Mouse (Mus musculus): ENCODE measurements at regions not wholly inside any gene's neighbourhood (a gene's known extent, or its start where the extent isn't known, plus 50 kb on each side); places are given as distances from the start of the nearest gene placed in this dataset.

- Histone ChIP-seq H3K4me3 (ENCODE audit: low read length) (no peak overlapping the region), H3K27ac (ENCODE audit: low read length) (peak overlapping the region; percentile 50), H3K27me3 (replicated peaks; ENCODE audit: control insufficient read depth, insufficient read depth, low read length) (no peaks in the 10 kb centered on the region), H3K36me3 (ENCODE audit: control insufficient read depth, insufficient read depth, low read length) (no peaks in the 10 kb centered on the region), H3K9ac (ENCODE audit: low read depth, low read length) (no peak overlapping the region), H3K9me3 (ENCODE audit: control insufficient read depth, low read length) (no peaks in the 10 kb centered on the region), H3K4me1 (ENCODE audit: control insufficient read depth, insufficient read depth, low read length) (peaks cover 10% of the 10 kb centered on the region; the same call in 1 of the 2 replicates), H3K4me2 (ENCODE audit: low read depth, low read length) (no peak overlapping the region)
- 26% methylated on average over 8 of the region's 8 CpGs for WGBS
- ATAC-seq, result peak; percentile 79
These were observed 280.6 kb upstream of the Adamts9 start for GRCm38 (mm10) chr6:93223610-93224550.

- Histone ChIP-seq H3K4me2 (ENCODE audit: low read depth, low read length) (no peak overlapping the region), H3K4me3 (ENCODE audit: low read length) (no peak overlapping the region), H3K9me3 (ENCODE audit: control insufficient read depth, low read length) (no peaks in the 10 kb centered on the region), H3K9ac (ENCODE audit: low read depth, low read length) (no peak overlapping the region), H3K4me1 (ENCODE audit: control insufficient read depth, insufficient read depth, low read length) (no peaks in the 10 kb centered on the region; the same call in 1 of the 2 replicates), H3K27ac (ENCODE audit: low read length) (no peak overlapping the region), H3K27me3 (replicated peaks; ENCODE audit: control insufficient read depth, insufficient read depth, low read length) (no peaks in the 10 kb centered on the region), H3K36me3 (ENCODE audit: control insufficient read depth, insufficient read depth, low read length) (no peaks in the 10 kb centered on the region)
- 71% methylated on average over 4 of the region's 4 CpGs for WGBS
- ATAC-seq, result no peak
These were observed 274.8 kb upstream of the Adamts9 start for GRCm38 (mm10) chr6:93218015-93218593.

GRCm38 (mm10) chr6:93200886-93201285, 257.6 kb upstream of the Adamts9 start:
- no peaks in the 10 kb centered on the region for H3K9me3 ChIP-seq (ENCODE audit: control insufficient read depth, low read length)
- no peak overlapping the region for H3K9ac ChIP-seq (ENCODE audit: low read depth, low read length)
- no peaks in the 10 kb centered on the region for H3K27me3 ChIP-seq (replicated peaks; ENCODE audit: control insufficient read depth, insufficient read depth, low read length)
- H3K4me3 ChIP-seq (ENCODE audit: low read length), result no peak overlapping the region
- H3K4me1 ChIP-seq (ENCODE audit: control insufficient read depth, insufficient read depth, low read length), result no peaks in the 10 kb centered on the region
- H3K36me3 ChIP-seq (ENCODE audit: control insufficient read depth, insufficient read depth, low read length), result no peaks in the 10 kb centered on the region
- WGBS, result 62% methylated on average over 1 of the region's 1 CpGs
- no peak for ATAC-seq
- H3K4me2 ChIP-seq (ENCODE audit: low read depth, low read length), result no peak overlapping the region
- no peak overlapping the region for H3K27ac ChIP-seq (ENCODE audit: low read length)

- Histone ChIP-seq H3K36me3 (ENCODE audit: control insufficient read depth, insufficient read depth, low read length) (no peaks in the 10 kb centered on the region), H3K9ac (ENCODE audit: low read depth, low read length) (no peak overlapping the region), H3K27ac (ENCODE audit: low read length) (no peak overlapping the region), H3K4me3 (ENCODE audit: low read length) (no peak overlapping the region), H3K9me3 (ENCODE audit: control insufficient read depth, low read length) (no peaks in the 10 kb centered on the region), H3K4me1 (ENCODE audit: control insufficient read depth, insufficient read depth, low read length) (no peaks in the 10 kb centered on the region), H3K4me2 (ENCODE audit: low read depth, low read length) (no peak overlapping the region), H3K27me3 (replicated peaks; ENCODE audit: control insufficient read depth, insufficient read depth, low read length) (no peaks in the 10 kb centered on the region)
- no peak for ATAC-seq
- 81% methylated on average over 6 of the region's 6 CpGs for WGBS
These were observed 251.4 kb upstream of the Adamts9 start for GRCm38 (mm10) chr6:93194741-93195140.

GRCm38 (mm10) chr6:93192980-93193379, 249.7 kb upstream of the Adamts9 start:
- Histone ChIP-seq H3K9ac (ENCODE audit: low read depth, low read length) (no peak overlapping the region), H3K27ac (ENCODE audit: low read length) (no peak overlapping the region), H3K36me3 (ENCODE audit: control insufficient read depth, insufficient read depth, low read length) (no peaks in the 10 kb centered on the region), H3K27me3 (replicated peaks; ENCODE audit: control insufficient read depth, insufficient read depth, low read length) (no peaks in the 10 kb centered on the region), H3K4me2 (ENCODE audit: low read depth, low read length) (no peak overlapping the region), H3K4me1 (ENCODE audit: control insufficient read depth, insufficient read depth, low read length) (no peaks in the 10 kb centered on the region), H3K4me3 (ENCODE audit: low read length) (no peak overlapping the region), H3K9me3 (ENCODE audit: control insufficient read depth, low read length) (no peaks in the 10 kb centered on the region)
- 54% methylated on average over 2 of the region's 2 CpGs for WGBS
- no peak for ATAC-seq

- no peak for ATAC-seq
- H3K27ac ChIP-seq (ENCODE audit: low read length), result no peak overlapping the region
- H3K4me3 ChIP-seq (ENCODE audit: low read length), result no peak overlapping the region
- no peak overlapping the region for H3K4me2 ChIP-seq (ENCODE audit: low read depth, low read length)
- 84% methylated on average over 2 of the region's 2 CpGs for WGBS
- H3K36me3 ChIP-seq (ENCODE audit: control insufficient read depth, insufficient read depth, low read length), result no peaks in the 10 kb centered on the region
- H3K27me3 ChIP-seq (replicated peaks; ENCODE audit: control insufficient read depth, insufficient read depth, low read length), result no peaks in the 10 kb centered on the region
- no peaks in the 10 kb centered on the region for H3K4me1 ChIP-seq (ENCODE audit: control insufficient read depth, insufficient read depth, low read length)
- no peaks in the 10 kb centered on the region for H3K9me3 ChIP-seq (ENCODE audit: control insufficient read depth, low read length)
- no peak overlapping the region for H3K9ac ChIP-seq (ENCODE audit: low read depth, low read length)
These were observed 247.7 kb upstream of the Adamts9 start for GRCm38 (mm10) chr6:93190986-93191385.

GRCm38 (mm10) chr6:93168526-93168925, 225.2 kb upstream of the Adamts9 start:
- no peak for ATAC-seq
- peak overlapping the region; percentile 20; the same call in 1 of the 2 replicates for H3K27ac ChIP-seq (ENCODE audit: low read length)
- 53% methylated on average over 5 of the region's 5 CpGs for WGBS

GRCm38 (mm10) chr6:93167281-93167680, 224.0 kb upstream of the Adamts9 start:
- Histone ChIP-seq H3K9ac (ENCODE audit: low read depth, low read length) (no peak overlapping the region), H3K4me1 (ENCODE audit: control insufficient read depth, insufficient read depth, low read length) (peaks cover 8% of the 10 kb centered on the region; the same call in 1 of the 2 replicates), H3K27ac (ENCODE audit: low read length) (no peak overlapping the region), H3K4me3 (ENCODE audit: low read length) (no peak overlapping the region), H3K4me2 (ENCODE audit: low read depth, low read length) (no peak overlapping the region), H3K36me3 (ENCODE audit: control insufficient read depth, insufficient read depth, low read length) (no peaks in the 10 kb centered on the region), H3K27me3 (replicated peaks; ENCODE audit: control insufficient read depth, insufficient read depth, low read length) (no peaks in the 10 kb centered on the region), H3K9me3 (ENCODE audit: control insufficient read depth, low read length) (no peaks in the 10 kb centered on the region)
- WGBS, result 40% methylated on average over 7 of the region's 7 CpGs
- no peak for ATAC-seq

More at GRCm38 (mm10) chr6:93168526-93168925, 225.2 kb upstream of the Adamts9 start:
- Histone ChIP-seq H3K4me3 (ENCODE audit: low read length) (no peak overlapping the region), H3K9ac (ENCODE audit: low read depth, low read length) (no peak overlapping the region), H3K27me3 (replicated peaks; ENCODE audit: control insufficient read depth, insufficient read depth, low read length) (no peaks in the 10 kb centered on the region), H3K36me3 (ENCODE audit: control insufficient read depth, insufficient read depth, low read length) (no peaks in the 10 kb centered on the region), H3K4me1 (ENCODE audit: control insufficient read depth, insufficient read depth, low read length) (peaks cover 15% of the 10 kb centered on the region; the same call in 1 of the 2 replicates), H3K9me3 (ENCODE audit: control insufficient read depth, low read length) (no peaks in the 10 kb centered on the region), H3K4me2 (ENCODE audit: low read depth, low read length) (no peak overlapping the region)

- Histone ChIP-seq H3K9me3 (ENCODE audit: control insufficient read depth, low read length) (no peaks in the 10 kb centered on the region), H3K4me3 (ENCODE audit: low read length) (no peak overlapping the region), H3K4me2 (ENCODE audit: low read depth, low read length) (no peak overlapping the region), H3K4me1 (ENCODE audit: control insufficient read depth, insufficient read depth, low read length) (0 out of 2 replicates have a peak, but pooled peaks cover 3% of the 10 kb centered on the region), H3K27ac (ENCODE audit: low read length) (no peak overlapping the region), H3K9ac (ENCODE audit: low read depth, low read length) (no peak overlapping the region), H3K27me3 (replicated peaks; ENCODE audit: control insufficient read depth, insufficient read depth, low read length) (no peaks in the 10 kb centered on the region), H3K36me3 (ENCODE audit: control insufficient read depth, insufficient read depth, low read length) (no peaks in the 10 kb centered on the region)
- WGBS, result 65% methylated on average over 4 of the region's 4 CpGs
- ATAC-seq, result no peak
These were observed 222.7 kb upstream of the Adamts9 start for GRCm38 (mm10) chr6:93165942-93166341.

Data from intestine, embryonic 16.5 days (tissue).